Mouse (Mus musculus): ENCODE results near the gene Dazap2. TPM values are rescaled to one million over a fixed set of nuclear protein-coding genes. Genes with fewer than 3 reads are reported as not detected.
A peak's percentile ranks its signal among the peaks of the same experiment; 100 is the strongest.
"Not testable (repeated sequence)": the region's sequence is repeated elsewhere in the genome, so short reads cannot be mapped to it uniquely, and the experiment has no call there.

Gene Dazap2
- polyA plus RNA-seq, 2 experiments from 2014 or later: 682 to 766 TPM

DNA sequence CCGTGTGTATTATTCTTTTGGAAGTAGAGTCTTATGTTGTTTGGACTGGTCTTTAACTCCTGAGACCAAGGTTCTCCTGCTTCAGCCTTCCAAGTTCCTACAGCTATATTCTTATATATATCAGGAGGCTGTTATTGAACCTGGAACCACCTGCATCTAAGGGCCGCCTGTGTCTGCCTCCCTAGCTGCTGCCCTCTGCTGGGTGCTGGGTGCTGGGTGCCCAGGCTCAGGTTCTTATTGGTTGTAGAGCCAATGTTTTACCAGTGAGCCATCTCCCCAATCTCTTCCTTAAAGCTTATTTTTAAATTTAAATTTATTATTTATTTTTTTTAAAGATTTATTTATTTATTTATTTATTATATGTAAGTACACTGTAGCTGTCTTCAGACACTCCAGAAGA is 2.7 kb upstream of the Dazap2 start:
- ATAC-seq: no peak

GRCm38 (mm10) chr15:100613584-100613983 is 1.6 kb upstream of the Dazap2 start:
- ATAC-seq: no peak

DNA sequence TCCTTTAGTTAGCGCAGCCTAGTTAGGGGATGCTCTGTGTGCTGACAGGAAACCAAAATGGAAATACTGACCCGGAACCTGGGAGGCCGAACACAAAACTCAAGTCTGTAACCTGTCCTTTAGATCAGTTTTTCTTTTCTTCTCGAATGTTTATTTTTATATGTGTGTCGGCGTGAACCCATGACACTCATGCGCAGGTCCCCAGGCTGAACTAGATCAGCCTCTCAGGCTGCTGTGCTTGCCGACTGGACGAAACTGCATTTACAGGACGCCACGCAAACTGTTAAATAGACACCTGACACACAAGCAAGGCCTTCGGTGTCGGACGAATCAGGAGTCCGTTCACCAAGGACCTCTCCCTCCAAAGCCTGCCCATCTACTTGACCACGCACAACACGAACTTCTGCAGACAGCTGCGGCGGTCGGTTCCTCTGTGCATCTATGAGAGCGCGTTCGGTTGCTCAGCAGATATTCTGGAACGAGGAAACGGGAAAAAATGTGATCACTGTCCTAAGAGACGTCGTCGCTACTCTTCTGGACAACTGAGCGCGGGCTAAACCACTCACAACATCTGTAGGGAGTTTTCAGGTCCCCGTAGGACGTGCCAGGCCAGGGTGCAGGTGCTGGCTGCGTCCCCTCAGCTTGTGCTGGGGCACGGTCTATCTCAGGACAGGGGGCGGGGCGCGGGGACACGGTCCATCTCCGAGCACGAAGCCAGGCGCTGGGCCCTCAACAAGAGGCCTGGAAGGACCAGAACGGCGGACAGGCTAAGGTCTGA is 742 bp upstream of the Dazap2 start:
- ATAC-seq: peak; percentile 15

DNA sequence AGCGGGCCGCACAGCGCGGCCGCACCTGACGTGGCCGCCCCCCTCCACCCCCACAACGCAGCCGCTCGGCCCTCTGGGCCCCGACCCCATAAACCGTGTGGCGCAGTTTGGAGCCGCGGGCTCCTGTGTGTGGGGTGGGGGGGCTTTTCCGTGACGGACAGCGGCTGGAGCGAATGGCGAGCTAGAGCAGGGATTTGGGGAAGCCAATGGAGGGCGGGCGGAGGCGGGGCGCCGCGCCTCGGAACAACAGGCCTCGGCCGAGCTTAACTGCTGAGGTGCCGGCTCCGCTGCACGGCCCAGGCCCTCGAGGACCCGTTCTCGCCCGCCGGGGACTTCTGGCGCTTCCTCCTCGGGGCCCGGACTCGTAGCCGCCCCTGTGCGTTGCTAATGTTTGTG is 674 bp downstream of the Dazap2 start:
- peak; percentile 40 for ATAC-seq

DNA sequence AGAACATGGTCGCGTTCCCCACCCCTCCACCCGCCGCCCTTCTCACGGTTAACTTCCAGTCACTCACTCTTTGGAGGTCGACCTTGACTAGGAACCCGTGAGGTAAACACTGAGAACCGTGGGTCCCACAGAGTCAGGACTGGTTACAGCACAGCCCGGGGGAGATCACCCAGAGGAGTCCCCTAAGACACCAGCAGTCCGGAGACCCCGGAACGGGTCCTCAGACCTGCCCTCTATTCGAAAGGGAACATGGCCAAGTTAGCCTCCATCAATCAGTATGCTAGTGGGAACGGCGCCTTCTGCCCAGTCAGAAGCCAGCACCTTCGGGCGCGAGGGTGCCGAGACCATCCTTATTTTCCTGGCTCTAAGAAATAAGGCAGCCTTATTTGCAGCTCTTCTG is 1.1 kb downstream of the Dazap2 start:
- no peak for ATAC-seq

DNA sequence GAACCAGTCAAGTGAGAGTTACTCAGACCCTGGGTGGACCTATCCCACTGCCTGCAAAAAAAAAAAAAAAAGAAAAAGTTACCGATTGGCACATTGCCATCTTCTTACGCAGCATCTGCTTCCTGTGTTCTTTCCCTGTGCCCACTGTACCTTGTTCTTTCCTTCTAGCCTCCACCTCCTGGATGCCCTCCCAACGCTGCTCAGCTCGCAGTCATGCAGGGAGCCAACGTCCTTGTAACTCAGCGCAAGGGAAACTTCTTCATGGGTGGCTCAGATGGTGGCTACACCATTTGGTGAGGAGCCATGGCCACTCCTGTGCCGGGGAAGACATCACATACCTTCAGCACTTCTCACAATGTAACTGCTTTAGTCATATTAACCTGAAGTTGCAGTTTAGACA is 4.1 kb downstream of the Dazap2 start:
- no peak for ATAC-seq

GRCm38 (mm10) chr15:100621671-100622070 is 6.5 kb downstream of the Dazap2 start:
- ATAC-seq: not testable (repeated sequence)

DNA sequence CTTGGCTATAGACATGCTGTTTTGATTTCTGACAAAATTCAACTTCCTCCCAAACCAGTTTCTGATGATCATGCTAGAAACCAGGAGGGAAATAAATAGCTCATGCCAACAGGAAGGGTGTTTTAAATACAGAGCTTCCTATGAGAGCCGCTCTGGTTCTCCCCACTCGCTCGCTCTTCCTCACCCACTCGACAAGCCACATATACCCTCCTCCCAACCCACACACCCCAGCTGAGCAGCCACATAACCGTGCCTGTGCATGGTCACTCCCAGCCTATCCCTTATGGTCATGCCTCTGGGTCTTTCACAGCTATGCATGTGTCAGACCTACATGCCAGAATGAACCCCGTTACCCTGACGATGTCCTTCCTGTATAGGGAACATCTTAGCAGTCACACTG is 7.0 kb downstream of the Dazap2 start:
- peak; percentile 26 for ATAC-seq

DNA sequence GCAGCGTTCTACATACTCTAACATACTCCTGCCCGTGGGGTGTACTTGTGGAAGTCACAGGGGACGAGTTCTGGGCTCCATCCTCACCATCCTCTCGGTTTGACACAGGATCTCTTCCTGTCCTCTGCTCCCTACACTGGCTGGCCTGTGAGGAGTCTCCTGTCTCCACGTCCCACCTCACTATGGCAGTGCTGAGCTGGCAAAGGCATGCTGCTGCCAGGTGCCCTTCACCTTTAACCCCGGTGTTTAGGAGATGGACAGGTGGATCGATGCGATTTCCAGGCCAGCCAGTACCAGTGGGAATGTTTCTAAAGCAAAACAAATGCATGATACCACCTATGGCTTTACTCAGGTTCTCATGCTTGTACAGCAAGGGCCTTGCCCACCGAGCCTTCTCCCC is 8.6 kb downstream of the Dazap2 start:
- no peak for ATAC-seq

GRCm38 (mm10) chr15:100624435-100624834 is 9.3 kb downstream of the Dazap2 start:
- no peak for ATAC-seq

GRCm38 (mm10) chr15:100627287-100627686 is 12.1 kb downstream of the Dazap2 start:
- ATAC-seq: no peak

GRCm38 (mm10) chr15:100627774-100628370 is 12.7 kb downstream of the Dazap2 start:
- no peak for ATAC-seq

- no peak for ATAC-seq
Observed at GRCm38 (mm10) chr15:100628797-100629196, 13.6 kb downstream of the Dazap2 start.

- no peak for ATAC-seq
Observed at GRCm38 (mm10) chr15:100630126-100630525, 15.0 kb downstream of the Dazap2 start.

- ATAC-seq: peak; percentile 34
Observed at GRCm38 (mm10) chr15:100631454-100632170, 16.5 kb downstream of the Dazap2 start.

- ATAC-seq: no peak
Observed at GRCm38 (mm10) chr15:100632323-100632722, 17.2 kb downstream of the Dazap2 start.

DNA sequence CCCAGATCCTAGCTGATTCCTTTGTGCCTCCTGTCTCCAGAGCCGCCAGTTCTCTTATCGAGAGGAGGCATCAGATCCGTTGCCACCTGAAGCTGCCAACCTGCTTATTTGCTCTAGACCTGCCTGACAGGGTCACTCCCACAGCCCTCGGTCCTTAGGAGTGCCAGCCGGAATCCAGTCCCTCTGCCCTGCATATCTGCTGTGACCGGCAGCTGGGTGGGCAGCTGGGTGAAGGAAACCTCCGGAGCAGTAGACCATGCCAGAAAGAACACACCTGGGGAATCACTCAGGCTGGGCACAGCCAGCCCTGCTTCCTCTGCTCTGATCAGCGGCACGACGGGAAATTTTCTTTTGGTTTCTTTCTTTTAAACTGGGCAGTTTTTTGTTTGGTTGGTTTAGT is 18.2 kb downstream of the Dazap2 start:
- ATAC-seq: no peak

GRCm38 (mm10) chr15:100635239-100635638 is 20.1 kb downstream of the Dazap2 start:
- ATAC-seq: no peak

DNA sequence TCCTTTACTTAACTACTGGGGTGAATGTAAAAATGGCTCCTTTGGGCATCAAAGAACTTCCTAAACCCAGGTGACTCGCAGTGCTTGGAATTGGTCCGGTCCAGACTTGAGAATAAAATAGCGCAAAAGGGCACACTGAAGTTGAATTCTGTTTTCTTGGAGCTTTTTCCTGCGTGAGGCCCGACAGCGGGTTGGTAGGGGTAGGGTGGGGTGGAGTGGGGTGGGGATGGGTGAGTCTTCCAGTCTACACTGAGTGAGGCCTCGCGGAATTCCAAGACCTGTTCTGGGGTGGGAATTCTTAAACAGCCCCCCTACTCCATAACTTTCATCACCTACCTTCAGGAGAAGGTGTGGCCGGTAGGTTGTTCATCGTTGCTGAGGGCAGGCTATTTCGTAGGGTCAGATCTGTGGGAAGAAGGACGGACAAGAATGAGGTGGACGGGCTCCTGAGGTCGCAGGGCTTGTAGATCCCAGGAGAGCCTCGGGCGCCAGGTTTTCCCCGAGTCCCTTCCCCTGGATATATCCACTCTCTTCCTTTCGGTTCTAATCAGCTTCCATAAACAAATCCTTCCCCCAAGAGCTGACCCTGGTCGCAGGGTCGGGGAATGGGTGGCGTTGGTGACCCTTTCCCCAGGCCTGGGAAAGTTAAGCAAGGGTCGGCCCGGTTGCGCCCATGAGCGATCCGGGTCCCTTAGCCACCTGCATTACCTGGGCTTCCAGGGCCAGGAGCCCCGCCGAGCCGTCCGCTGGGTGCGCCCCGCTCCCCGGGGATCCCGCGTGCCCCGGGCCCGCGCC is 20.9 kb downstream of the Dazap2 start:
- no peak for ATAC-seq

DNA sequence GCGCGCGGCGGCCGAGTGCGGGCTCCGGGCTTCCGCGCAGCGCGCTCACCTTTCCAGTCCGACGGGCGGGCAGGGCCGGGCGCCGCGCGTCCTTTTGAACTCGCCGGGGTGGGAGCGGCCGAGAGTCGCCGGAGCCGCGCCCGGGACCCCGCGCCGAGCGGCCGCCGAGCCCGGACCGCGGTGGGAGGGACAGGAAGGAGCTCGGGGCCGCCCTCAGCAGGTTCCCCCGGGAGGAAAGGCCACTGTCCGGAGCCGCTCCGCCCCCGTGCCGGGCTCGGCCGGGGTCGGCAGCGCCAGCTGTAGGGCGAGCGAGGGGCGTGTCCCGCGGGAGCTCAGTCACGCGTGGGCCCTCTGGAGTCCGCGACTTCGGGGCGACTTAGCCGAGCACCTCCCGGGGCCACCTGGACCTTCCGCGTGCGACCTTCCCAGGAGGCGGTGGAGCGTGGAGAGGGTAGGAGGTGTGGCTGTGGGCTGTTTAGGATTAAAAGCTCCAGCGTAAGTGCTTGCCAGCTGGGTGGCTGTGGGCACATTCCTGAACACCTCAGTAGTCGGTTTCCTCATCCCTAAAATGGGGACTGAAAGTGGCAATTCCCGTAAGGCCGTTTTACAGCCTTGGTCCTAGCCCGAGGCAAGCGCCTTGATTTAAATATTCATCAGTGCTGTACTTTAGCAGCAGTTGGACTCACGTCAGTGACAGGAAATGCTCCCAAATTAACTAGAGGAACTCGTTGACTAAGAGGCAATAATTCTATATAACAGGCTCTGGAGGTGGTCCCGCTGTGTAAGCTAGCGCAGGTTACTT is 21.8 kb downstream of the Dazap2 start, which contains the start of gene Smagp:
Gene Smagp (minus strand): TSS at position 241 of the 802 bp plus-strand sequence.
- peak; percentile 25 for ATAC-seq

GRCm38 (mm10) chr15:100637661-100638060 is 22.5 kb downstream of the Dazap2 start:
- ATAC-seq: peak; percentile 59

Measured in CD4-positive, CD25-positive, alpha-beta regulatory T cell, adult 4 months (primary cell).